Mouse (Mus musculus) embryonic fibroblast, embryonic 13.5 days (primary cell): ENCODE results near the gene Sf3a1. TPM values are rescaled to one million over a fixed set of nuclear protein-coding genes. Genes with fewer than 3 reads are reported as not detected.

Source experiments
- H3K27ac ChIP-seq: 2 replicates; pipeline ENCODE4 v1.5.1; 2012; ENCODE audit warnings: low read length, control low read depth, inconsistent platforms; ENCODE audit not compliant: insufficient read depth
- H3K4me1 ChIP-seq: 2 replicates; pipeline ENCODE4 v1.6.1; 2011; ENCODE audit warnings: low read length; ENCODE audit not compliant: control insufficient read depth, insufficient read depth
- H3K4me3 ChIP-seq: 2 replicates; pipeline ENCODE4 v1.5.1; 2011; ENCODE audit warnings: mild to moderate bottlenecking, control low read depth, low read length; ENCODE audit not compliant: insufficient read depth
- CTCF ChIP-seq: IDR thresholded peaks from 2 replicates; pipeline ENCODE4 v1.5.1; 2011; ENCODE audit warnings: mild to moderate bottlenecking, control low read depth, low read length, moderate library complexity, borderline replicate concordance; ENCODE audit not compliant: insufficient read depth
- POLR2A ChIP-seq: IDR thresholded peaks from 2 replicates; pipeline ENCODE4 v1.6.1; 2011; ENCODE audit warnings: low read depth, mild to moderate bottlenecking, control low read depth, low read length, moderate library complexity
- polyA plus RNA-seq: library from polyadenylated mRNA; stranded (reverse); fragments of >200 nt; gene quantifications from 2 replicates; pipeline ENCODE4 v1.2.4, GENCODE M21; 2011; ENCODE audit warnings: low read depth; ENCODE audit not compliant: missing spikeins, insufficient read length

The Sf3a1 gene
- polyA plus RNA-seq, 1 experiment: 46.8 TPM

GRCm38 (mm10) chr11:4222046-4222950 is 62.1 kb downstream of the Sf3a1 start:
- Histone ChIP-seq H3K27ac (no peak overlapping the region), H3K4me3 (no peak overlapping the region), H3K4me1 (no peaks in the 10 kb centered on the region)
- no peak for TF ChIP-seq CTCF
- TF ChIP-seq POLR2A: no peak

- Histone ChIP-seq H3K4me1 (no peaks in the 10 kb centered on the region), H3K27ac (no peak overlapping the region), H3K4me3 (no peak overlapping the region)
- TF ChIP-seq CTCF: no peak
- TF ChIP-seq POLR2A: no peak
These were observed 63.4 kb downstream of the Sf3a1 start for GRCm38 (mm10) chr11:4223393-4224188.

GRCm38 (mm10) chr11:4224223-4224622 is 64.1 kb downstream of the Sf3a1 start:
- TF ChIP-seq POLR2A (no peak), CTCF (no peak)
- no peak overlapping the region for H3K27ac ChIP-seq
- H3K4me1 ChIP-seq: no peaks in the 10 kb centered on the region
- no peak overlapping the region for H3K4me3 ChIP-seq

- Histone ChIP-seq H3K4me1 (no peaks in the 10 kb centered on the region), H3K27ac (no peak overlapping the region), H3K4me3 (no peak overlapping the region)
- TF ChIP-seq POLR2A (no peak), CTCF (no peak)
These were observed 66.6 kb downstream of the Sf3a1 start for GRCm38 (mm10) chr11:4226569-4227325.

GRCm38 (mm10) chr11:4228463-4228862 is 68.3 kb downstream of the Sf3a1 start:
- TF ChIP-seq POLR2A: no peak
- no peak for TF ChIP-seq CTCF
- no peak overlapping the region for H3K4me3 ChIP-seq

GRCm38 (mm10) chr11:4229841-4230240 is 69.7 kb downstream of the Sf3a1 start:
- TF ChIP-seq POLR2A: no peak
- TF ChIP-seq CTCF: no peak
- Histone ChIP-seq H3K4me1 (no peaks in the 10 kb centered on the region), H3K4me3 (no peak overlapping the region), H3K27ac (no peak overlapping the region)

More at GRCm38 (mm10) chr11:4228463-4228862, 68.3 kb downstream of the Sf3a1 start:
- Histone ChIP-seq H3K4me1 (no peaks in the 10 kb centered on the region), H3K27ac (no peak overlapping the region)

GRCm38 (mm10) chr11:4231435-4231834 is 71.3 kb downstream of the Sf3a1 start:
- no peaks in the 10 kb centered on the region for H3K4me1 ChIP-seq
- TF ChIP-seq POLR2A (no peak), CTCF (no peak)
- no peak overlapping the region for H3K27ac ChIP-seq
- H3K4me3 ChIP-seq: no peak overlapping the region

Other genes starting within 250 kb of the Sf3a1 start
- 12.0 and 13.1 TPM in 2 replicates for gene Slc35e4, start 245.7 kb upstream of the Sf3a1 start, polyA plus RNA-seq
- 75.4 and 97.1 TPM in 2 replicates for gene Tcn2, start 228.2 kb upstream of the Sf3a1 start, polyA plus RNA-seq
- gene Pes1, start 196.4 kb upstream of the Sf3a1 start, polyA plus RNA-seq: 146 and 152 TPM in 2 replicates
- gene 4930556J24Rik, start 183.6 kb upstream of the Sf3a1 start, polyA plus RNA-seq: not detected in 2 replicates
- gene Gal3st1, start 176.7 kb upstream of the Sf3a1 start, polyA plus RNA-seq: 0.73 and 0.86 TPM in 2 replicates
- not detected in 2 replicates for gene Sec14l4, start 128.9 kb upstream of the Sf3a1 start, polyA plus RNA-seq
- gene Sec14l3, start 95.5 kb upstream of the Sf3a1 start, polyA plus RNA-seq: not detected in 2 replicates
- gene Mtfp1, start 64.9 kb upstream of the Sf3a1 start, polyA plus RNA-seq: 0.49 and 1.6 TPM in 2 replicates
- gene Sec14l2, start 36.9 kb upstream of the Sf3a1 start, polyA plus RNA-seq: 1.8 and 2.5 TPM in 2 replicates
- 16.4 and 19.6 TPM in 2 replicates for gene Rnf215, start 25.1 kb upstream of the Sf3a1 start, polyA plus RNA-seq
- 9.2 and 9.4 TPM in 2 replicates for gene Ccdc157, start 57 bp upstream of the Sf3a1 start, polyA plus RNA-seq
- gene Tbc1d10a, start 26.4 kb downstream of the Sf3a1 start, polyA plus RNA-seq: 18.3 and 20.7 TPM in 2 replicates
- 13.9 and 19.1 TPM in 2 replicates for gene Castor1, start 57.9 kb downstream of the Sf3a1 start, polyA plus RNA-seq
- not detected in 2 replicates for gene Osm, start 76.1 kb downstream of the Sf3a1 start, polyA plus RNA-seq
- 17.0 and 20.3 TPM in 2 replicates for gene Lif, start 97.2 kb downstream of the Sf3a1 start, polyA plus RNA-seq